Mouse (Mus musculus) lung, adult 18-20 months (tissue): ENCODE measurements at regions not wholly inside any gene's neighbourhood (a gene's known extent, or its start where the extent isn't known, plus 50 kb on each side); places are given as distances from the start of the nearest gene placed in this dataset.

ENCODE experiments used
- DNase-seq, 2 experiments: peaks; one replicate each; pipeline ENCODE4 v3.0.0; 2022; ENCODE audit warnings: mixed read lengths in 2 of 2

- DNase-seq = no peak
These were observed 95.8 kb upstream of the Tsc22d2 start for GRCm38 (mm10) chr3:58318756-58319155.

GRCm38 (mm10) chr3:58319463-58319862, 95.1 kb upstream of the Tsc22d2 start:
- no peak for DNase-seq

GRCm38 (mm10) chr3:58320812-58321211, 93.7 kb upstream of the Tsc22d2 start:
- DNase-seq = no peak

- no peak for DNase-seq
These were observed 92.2 kb upstream of the Tsc22d2 start for GRCm38 (mm10) chr3:58322322-58322721.

- no peak for DNase-seq
These were observed 86.8 kb upstream of the Tsc22d2 start for GRCm38 (mm10) chr3:58327721-58328120.

- DNase-seq = peak; percentile 79 to 82
These were observed 84.3 kb upstream of the Tsc22d2 start for GRCm38 (mm10) chr3:58330186-58330585.

GRCm38 (mm10) chr3:58333997-58334396, 80.5 kb upstream of the Tsc22d2 start:
- DNase-seq = peak in 1 of 2 experiments; percentile 4

- no peak for DNase-seq
These were observed 79.2 kb upstream of the Tsc22d2 start for GRCm38 (mm10) chr3:58335277-58335676.

GRCm38 (mm10) chr3:58336135-58336534, 78.4 kb upstream of the Tsc22d2 start:
- no peak for DNase-seq

- no peak for DNase-seq
These were observed 77.9 kb upstream of the Tsc22d2 start for GRCm38 (mm10) chr3:58336590-58336989.

GRCm38 (mm10) chr3:58338976-58339375, 75.5 kb upstream of the Tsc22d2 start:
- DNase-seq = no peak

- DNase-seq = no peak
These were observed 72.4 kb upstream of the Tsc22d2 start for GRCm38 (mm10) chr3:58342096-58342495.

GRCm38 (mm10) chr3:58362563-58362962, 52.0 kb upstream of the Tsc22d2 start:
- DNase-seq = peak; percentile 70 to 76

- DNase-seq = no peak
These were observed 50.0 kb upstream of the Tsc22d2 start for GRCm38 (mm10) chr3:58364526-58364925.
